Mouse (Mus musculus) cerebellum, adult (tissue): ENCODE measurements around the gene Smad5.

Source experiments
- ATAC-seq: cut with Nextera tagmentation; 2 replicates; pipeline ENCODE4 v1.9.2; 2017; ENCODE audit warnings: mild to moderate bottlenecking, moderate library complexity, mixed read lengths; ENCODE audit not compliant: insufficient number of reproducible peaks, low FRiP score, low TSS enrichment

The Smad5 gene

GRCm38 (mm10) chr13:56700981-56701380 lies 1.8 kb upstream of the Smad5 start:
- no peak for ATAC-seq

- ATAC-seq: no peak
Measured at GRCm38 (mm10) chr13:56701924-56702323, 886 bp upstream of the Smad5 start.

GRCm38 (mm10) chr13:56703222-56703870 lies 536 bp downstream of the Smad5 start:
- ATAC-seq: peak; percentile 59

- ATAC-seq: no peak
Measured at GRCm38 (mm10) chr13:56703871-56704321, 1.1 kb downstream of the Smad5 start.

GRCm38 (mm10) chr13:56704596-56704995 lies 1.8 kb downstream of the Smad5 start:
- no peak for ATAC-seq

- ATAC-seq: no peak
Measured at GRCm38 (mm10) chr13:56707111-56707510, 4.3 kb downstream of the Smad5 start.

GRCm38 (mm10) chr13:56707606-56708005 lies 4.8 kb downstream of the Smad5 start:
- ATAC-seq: no peak

- ATAC-seq: no peak
Measured at GRCm38 (mm10) chr13:56710620-56711019, 7.8 kb downstream of the Smad5 start.

- ATAC-seq: no peak
Measured at GRCm38 (mm10) chr13:56712221-56712620, 9.4 kb downstream of the Smad5 start.

GRCm38 (mm10) chr13:56726551-56726950 lies 23.7 kb downstream of the Smad5 start:
- no peak for ATAC-seq

- no peak for ATAC-seq
Measured at GRCm38 (mm10) chr13:56729046-56729445, 26.2 kb downstream of the Smad5 start.

GRCm38 (mm10) chr13:56734617-56735016 lies 31.8 kb downstream of the Smad5 start:
- ATAC-seq: no peak

- no peak for ATAC-seq
Measured at GRCm38 (mm10) chr13:56735212-56735875, 32.5 kb downstream of the Smad5 start.

- ATAC-seq: no peak
Measured at GRCm38 (mm10) chr13:56739556-56739955, 36.7 kb downstream of the Smad5 start.

- no peak for ATAC-seq
Measured at GRCm38 (mm10) chr13:56740496-56740895, 37.7 kb downstream of the Smad5 start.

GRCm38 (mm10) chr13:56741691-56742090 lies 38.9 kb downstream of the Smad5 start:
- ATAC-seq: no peak

- no peak for ATAC-seq
Measured at GRCm38 (mm10) chr13:56742325-56742901, 39.6 kb downstream of the Smad5 start.

- ATAC-seq: no peak
Measured at GRCm38 (mm10) chr13:56746739-56747532, 44.1 kb downstream of the Smad5 start.

GRCm38 (mm10) chr13:56747554-56747953 lies 44.7 kb downstream of the Smad5 start:
- no peak for ATAC-seq

GRCm38 (mm10) chr13:56749377-56749776 lies 46.6 kb downstream of the Smad5 start:
- no peak for ATAC-seq

- ATAC-seq: no peak
Measured at GRCm38 (mm10) chr13:56751774-56752173, 49.0 kb downstream of the Smad5 start.
